Mouse (Mus musculus) CH12.LX (cell line): ENCODE results near the gene Kif19a.

Experiments
- CHD2 ChIP-seq: IDR thresholded peaks from 2 replicates; pipeline ENCODE4 v1.6.1; 2011; ENCODE audit warnings: low read length, improper control_type of control experiment
- CTCF ChIP-seq, 2 experiments: IDR thresholded peaks in 1 of 2; conservative IDR thresholded peaks in 1 of 2; 2 replicates each; pipeline ENCODE4 v1.5.1; 2011 to 2012; ENCODE audit warnings: low read depth in 2 of 2, low read length in 2 of 2, improper control_type of control experiment in 1 of 2, inconsistent platforms in 1 of 2, mild to moderate bottlenecking in 1 of 2, moderate library complexity in 1 of 2
- E2F4 ChIP-seq: IDR thresholded peaks from 2 replicates; pipeline ENCODE4 v1.6.1; 2011; ENCODE audit warnings: low read depth, low read length, improper control_type of control experiment; ENCODE audit not compliant: insufficient replicate concordance
- HCFC1 ChIP-seq: IDR thresholded peaks from 2 replicates; pipeline ENCODE4 v1.6.1; 2012; ENCODE audit warnings: low read depth, mild to moderate bottlenecking, inconsistent platforms, low read length, improper control_type of control experiment
- MAFK ChIP-seq: IDR thresholded peaks from 2 replicates; pipeline ENCODE4 v1.6.1; 2011; ENCODE audit warnings: low read length, improper control_type of control experiment; ENCODE audit not compliant: insufficient replicate concordance
- MAZ ChIP-seq: IDR thresholded peaks from 2 replicates; pipeline ENCODE4 v1.6.1; 2012; ENCODE audit warnings: low read depth, mild to moderate bottlenecking, inconsistent platforms, low read length, improper control_type of control experiment, moderate library complexity
- POLR2A ChIP-seq: IDR thresholded peaks from 2 replicates; pipeline ENCODE4 v1.6.1; 2011; ENCODE audit warnings: low read depth, mild to moderate bottlenecking, improper control_type of control experiment, low read length
- RCOR1 ChIP-seq: conservative IDR thresholded peaks from 2 replicates; pipeline ENCODE4 v1.6.1; 2012; ENCODE audit warnings: low read depth, mild to moderate bottlenecking, inconsistent platforms, low read length, improper control_type of control experiment

DNA sequence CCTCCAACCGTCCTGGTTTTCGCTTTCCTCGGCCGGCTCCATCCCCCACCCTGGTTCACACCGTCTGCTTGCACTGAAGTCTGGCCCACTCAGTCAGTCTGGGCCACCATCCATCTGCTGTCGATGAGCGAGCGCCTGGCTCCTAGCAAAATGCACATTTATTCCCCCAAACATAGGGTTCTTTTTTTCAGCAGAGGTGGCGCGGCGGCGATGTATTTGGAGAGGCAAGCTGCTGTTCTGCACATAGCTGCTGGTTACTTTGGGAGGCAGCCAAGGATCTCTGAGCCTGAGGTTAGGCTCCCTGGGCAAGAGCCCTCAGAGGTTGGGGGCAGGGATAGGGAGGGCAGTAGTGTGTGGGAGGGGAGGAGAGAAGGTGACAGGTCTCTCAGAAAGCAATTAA lies 57.5 kb downstream of the Kif19a start:
- no peak for TF ChIP-seq POLR2A
- no peak for TF ChIP-seq RCOR1
- no peak for TF ChIP-seq CTCF (conservative IDR thresholded peaks at IDR 0.05 in 1 of 2, IDR thresholded peaks at IDR 0.05 in 1 of 2; ENCODE audit: low read depth in 2 of 2, low read length in 2 of 2)
- no peak for TF ChIP-seq E2F4
- TF ChIP-seq MAFK = no peak
- no peak for TF ChIP-seq HCFC1
- TF ChIP-seq CHD2 = no peak
- TF ChIP-seq MAZ = no peak
